Mouse (Mus musculus): Measurements from ENCODE around the gene Camta1. TPM values are rescaled to one million over a fixed set of nuclear protein-coding genes. Genes with fewer than 3 reads are reported as not detected.

The Camta1 gene
- polyA plus RNA-seq, 1 experiment, result 27.1 TPM

DNA sequence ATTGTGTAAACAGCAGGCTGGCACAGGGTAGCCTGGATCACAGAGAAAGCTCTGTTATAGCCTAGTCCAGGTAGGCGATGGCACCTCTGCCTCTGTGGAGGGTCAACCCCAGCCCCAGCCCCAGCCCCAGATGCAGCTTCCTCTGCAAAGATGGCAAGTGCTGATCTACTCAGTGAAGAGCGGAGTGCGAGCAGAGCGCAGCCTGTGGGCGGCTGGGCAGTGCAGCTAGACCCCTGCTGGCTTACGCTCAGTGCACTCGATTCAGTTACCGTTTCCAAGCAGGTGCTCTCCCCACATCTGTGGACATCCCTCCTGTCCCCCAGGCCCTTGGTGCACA lies 377.7 kb downstream of the Camta1 start:
- Histone ChIP-seq H3K36me3 (ENCODE audit: control insufficient read depth, insufficient read depth, low read length) (no peaks in the 10 kb centered on the region), H3K27me3 (ENCODE audit: control insufficient read depth, insufficient read depth, low read length) (no peaks in the 10 kb centered on the region), H3K4me1 (replicated peaks; ENCODE audit: control insufficient read depth, insufficient read depth, low read length) (no peaks in the 10 kb centered on the region), H3K27ac (ENCODE audit: control insufficient read depth, insufficient read depth, low read length) (no peak overlapping the region), H3K4me3 (ENCODE audit: control insufficient read depth, insufficient read depth, low read length) (no peak overlapping the region)
- 83% methylated on average over 8 of the region's 8 CpGs for WGBS
- TF ChIP-seq CTCF (IDR thresholded peaks at IDR 0.05; ENCODE audit: borderline replicate concordance, control insufficient read depth, extremely low read depth, insufficient read depth, low read length, poor library complexity) (no peak), POLR2A (IDR thresholded peaks at IDR 0.05; ENCODE audit: control insufficient read depth, extremely low read depth, insufficient read depth, low read length, poor library complexity) (no peak)
- no peak for DNase-seq

DNA sequence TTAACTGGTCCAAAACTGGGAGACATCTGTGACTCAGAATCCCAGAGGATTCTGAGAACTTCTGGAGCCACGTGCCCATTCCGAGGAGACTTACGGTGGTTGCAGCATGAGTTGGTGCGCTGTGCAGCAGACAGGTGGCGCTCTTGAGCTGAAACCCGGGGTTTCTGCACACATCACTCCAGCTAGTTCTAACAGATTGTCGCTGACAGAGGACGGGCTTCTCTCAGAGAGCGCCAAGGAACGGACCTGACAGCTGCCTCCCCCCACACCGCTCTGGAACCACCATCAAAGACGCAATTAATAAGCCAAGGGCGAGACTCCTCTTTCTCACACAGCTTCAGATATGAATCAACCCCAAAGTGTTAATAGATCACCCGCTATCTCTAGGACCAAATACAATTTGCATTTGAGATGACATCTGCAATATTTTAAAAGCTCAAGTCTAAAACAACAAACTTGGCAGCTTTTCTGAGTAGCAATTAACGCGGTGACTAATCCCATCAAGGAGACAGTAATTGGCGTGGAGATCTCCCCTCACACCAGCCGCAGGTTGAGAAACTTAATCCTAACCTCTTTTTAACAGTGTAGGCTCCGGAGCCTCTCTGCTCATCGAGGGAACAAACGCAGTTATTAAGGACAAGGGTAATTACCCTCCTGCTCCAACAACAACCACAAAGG lies 378.2 kb downstream of the Camta1 start:
- Histone ChIP-seq H3K4me1 (replicated peaks; ENCODE audit: control insufficient read depth, insufficient read depth, low read length) (no peaks in the 10 kb centered on the region), H3K27ac (ENCODE audit: control insufficient read depth, insufficient read depth, low read length) (no peak overlapping the region), H3K27me3 (ENCODE audit: control insufficient read depth, insufficient read depth, low read length) (no peaks in the 10 kb centered on the region), H3K4me3 (ENCODE audit: control insufficient read depth, insufficient read depth, low read length) (no peak overlapping the region), H3K36me3 (ENCODE audit: control insufficient read depth, insufficient read depth, low read length) (no peaks in the 10 kb centered on the region)
- DNase-seq, result peak; percentile 10
- 32% methylated on average over 21 of the region's 21 CpGs for WGBS
- no peak for TF ChIP-seq CTCF (IDR thresholded peaks at IDR 0.05; ENCODE audit: borderline replicate concordance, control insufficient read depth, extremely low read depth, insufficient read depth, low read length, poor library complexity)
- no peak for TF ChIP-seq POLR2A (IDR thresholded peaks at IDR 0.05; ENCODE audit: control insufficient read depth, extremely low read depth, insufficient read depth, low read length, poor library complexity)

DNA sequence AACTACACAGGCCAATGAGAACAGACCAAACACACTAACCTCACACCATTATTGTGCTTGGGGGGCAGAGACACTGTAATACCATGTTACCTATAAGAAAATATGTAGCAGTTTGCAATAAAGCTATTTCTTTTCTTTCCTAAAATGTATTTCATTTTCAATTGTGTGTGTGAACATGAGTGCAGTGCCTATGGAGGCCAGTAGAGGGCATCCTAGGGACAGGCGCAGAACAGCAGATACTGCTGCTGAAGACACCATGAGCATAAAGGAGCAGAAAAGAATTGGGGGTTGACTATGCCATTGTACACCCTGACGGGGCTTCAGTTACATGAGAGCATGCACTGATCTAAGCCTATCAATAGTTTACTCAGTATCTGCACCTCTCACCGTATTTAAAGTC lies 380.7 kb downstream of the Camta1 start:
- Histone ChIP-seq H3K4me3 (ENCODE audit: control insufficient read depth, insufficient read depth, low read length) (no peak overlapping the region), H3K27me3 (ENCODE audit: control insufficient read depth, insufficient read depth, low read length) (no peaks in the 10 kb centered on the region), H3K36me3 (ENCODE audit: control insufficient read depth, insufficient read depth, low read length) (no peaks in the 10 kb centered on the region), H3K4me1 (replicated peaks; ENCODE audit: control insufficient read depth, insufficient read depth, low read length) (no peaks in the 10 kb centered on the region), H3K27ac (ENCODE audit: control insufficient read depth, insufficient read depth, low read length) (no peak overlapping the region)
- WGBS, result 95% methylated on average over 3 of the region's 3 CpGs
- DNase-seq, result no peak
- TF ChIP-seq POLR2A (IDR thresholded peaks at IDR 0.05; ENCODE audit: control insufficient read depth, extremely low read depth, insufficient read depth, low read length, poor library complexity) (no peak), CTCF (IDR thresholded peaks at IDR 0.05; ENCODE audit: borderline replicate concordance, control insufficient read depth, extremely low read depth, insufficient read depth, low read length, poor library complexity) (no peak)

DNA sequence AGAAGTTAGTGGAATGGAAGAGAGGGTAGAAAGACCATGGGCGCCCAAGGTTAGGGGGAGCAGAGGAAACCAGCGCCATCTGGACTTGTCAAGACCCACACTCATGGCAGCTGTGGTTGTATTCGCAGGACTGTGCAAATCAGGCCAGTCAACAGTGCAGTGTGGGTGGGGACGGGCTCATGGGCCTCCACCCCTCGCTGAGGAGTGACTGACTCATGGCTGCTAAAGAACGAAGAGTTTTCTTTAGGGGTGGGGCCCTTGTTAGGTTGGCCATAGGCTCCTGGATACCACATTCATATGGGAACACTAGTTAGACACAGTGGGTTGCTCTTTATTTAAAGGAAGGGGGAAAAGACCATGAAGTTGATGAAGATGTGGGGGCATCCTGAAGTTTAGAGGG lies 383.7 kb downstream of the Camta1 start:
- WGBS, result 88% methylated on average over 6 of the region's 6 CpGs
- Histone ChIP-seq H3K27ac (ENCODE audit: control insufficient read depth, insufficient read depth, low read length) (no peak overlapping the region), H3K4me1 (replicated peaks; ENCODE audit: control insufficient read depth, insufficient read depth, low read length) (no peaks in the 10 kb centered on the region), H3K27me3 (ENCODE audit: control insufficient read depth, insufficient read depth, low read length) (no peaks in the 10 kb centered on the region), H3K36me3 (ENCODE audit: control insufficient read depth, insufficient read depth, low read length) (no peaks in the 10 kb centered on the region), H3K4me3 (ENCODE audit: control insufficient read depth, insufficient read depth, low read length) (no peak overlapping the region)
- no peak for TF ChIP-seq POLR2A (IDR thresholded peaks at IDR 0.05; ENCODE audit: control insufficient read depth, extremely low read depth, insufficient read depth, low read length, poor library complexity)
- no peak for DNase-seq

DNA sequence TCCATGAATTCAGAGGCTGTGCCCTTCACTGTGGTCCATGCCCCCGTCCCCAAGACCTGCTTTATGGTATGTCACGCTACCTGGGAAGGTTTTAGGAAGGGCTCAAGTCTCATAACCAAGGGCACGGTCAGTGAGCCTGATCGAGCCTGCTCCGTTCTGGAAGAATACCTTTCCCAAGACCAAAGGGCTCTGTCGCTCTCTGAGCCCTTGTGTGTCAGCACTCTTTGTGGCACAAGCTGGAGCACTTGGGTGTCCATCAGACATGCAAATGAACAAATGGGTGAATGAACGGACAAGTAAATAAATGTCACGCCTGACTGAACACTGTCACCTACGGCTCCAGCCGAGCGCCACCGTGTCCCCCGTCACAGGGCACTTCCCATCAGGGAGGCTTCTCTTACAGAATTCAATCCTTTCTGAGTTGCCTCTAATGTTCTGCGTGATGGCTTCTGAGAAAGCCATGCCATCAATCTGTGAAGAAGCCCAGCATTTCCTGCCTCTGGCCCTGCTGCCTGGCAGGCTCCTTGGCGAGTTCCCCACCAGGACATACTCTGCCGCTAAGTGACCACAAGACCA lies 386.7 kb downstream of the Camta1 start:
- DNase-seq, result no peak
- Histone ChIP-seq H3K4me3 (ENCODE audit: control insufficient read depth, insufficient read depth, low read length) (no peak overlapping the region), H3K4me1 (replicated peaks; ENCODE audit: control insufficient read depth, insufficient read depth, low read length) (no peaks in the 10 kb centered on the region), H3K36me3 (ENCODE audit: control insufficient read depth, insufficient read depth, low read length) (no peaks in the 10 kb centered on the region), H3K27me3 (ENCODE audit: control insufficient read depth, insufficient read depth, low read length) (no peaks in the 10 kb centered on the region), H3K27ac (ENCODE audit: control insufficient read depth, insufficient read depth, low read length) (no peak overlapping the region)
- WGBS, result 89% methylated on average over 16 of the region's 16 CpGs
- TF ChIP-seq CTCF (IDR thresholded peaks at IDR 0.05; ENCODE audit: borderline replicate concordance, control insufficient read depth, extremely low read depth, insufficient read depth, low read length, poor library complexity) (no peak), POLR2A (IDR thresholded peaks at IDR 0.05; ENCODE audit: control insufficient read depth, extremely low read depth, insufficient read depth, low read length, poor library complexity) (no peak)

DNA sequence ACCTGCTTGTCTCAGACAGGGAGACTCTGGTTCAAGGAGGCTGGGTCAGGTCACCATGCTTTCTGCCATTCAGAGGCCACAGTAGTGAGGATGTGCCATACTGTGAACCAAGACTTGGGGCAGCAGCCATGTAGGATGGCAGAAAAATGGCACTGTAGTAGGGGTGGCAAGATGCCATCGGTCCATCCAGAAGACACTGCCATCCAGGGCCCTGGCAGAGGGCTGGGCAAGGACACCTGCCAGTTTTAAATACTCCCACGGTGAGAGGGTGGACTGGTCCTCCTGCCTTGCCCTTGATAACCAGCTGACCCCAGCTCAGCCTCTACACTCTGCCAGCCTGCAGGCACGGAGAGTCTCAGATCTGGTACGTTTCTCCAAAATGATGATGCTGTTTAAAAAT lies 389.8 kb downstream of the Camta1 start:
- Histone ChIP-seq H3K27me3 (ENCODE audit: control insufficient read depth, insufficient read depth, low read length) (no peaks in the 10 kb centered on the region), H3K36me3 (ENCODE audit: control insufficient read depth, insufficient read depth, low read length) (no peaks in the 10 kb centered on the region), H3K4me1 (replicated peaks; ENCODE audit: control insufficient read depth, insufficient read depth, low read length) (no peaks in the 10 kb centered on the region), H3K27ac (ENCODE audit: control insufficient read depth, insufficient read depth, low read length) (no peak overlapping the region), H3K4me3 (ENCODE audit: control insufficient read depth, insufficient read depth, low read length) (no peak overlapping the region)
- TF ChIP-seq POLR2A (IDR thresholded peaks at IDR 0.05; ENCODE audit: control insufficient read depth, extremely low read depth, insufficient read depth, low read length, poor library complexity) (no peak), CTCF (IDR thresholded peaks at IDR 0.05; ENCODE audit: borderline replicate concordance, control insufficient read depth, extremely low read depth, insufficient read depth, low read length, poor library complexity) (no peak)
- DNase-seq, result no peak
- 93% methylated on average over 4 of the region's 4 CpGs for WGBS

DNA sequence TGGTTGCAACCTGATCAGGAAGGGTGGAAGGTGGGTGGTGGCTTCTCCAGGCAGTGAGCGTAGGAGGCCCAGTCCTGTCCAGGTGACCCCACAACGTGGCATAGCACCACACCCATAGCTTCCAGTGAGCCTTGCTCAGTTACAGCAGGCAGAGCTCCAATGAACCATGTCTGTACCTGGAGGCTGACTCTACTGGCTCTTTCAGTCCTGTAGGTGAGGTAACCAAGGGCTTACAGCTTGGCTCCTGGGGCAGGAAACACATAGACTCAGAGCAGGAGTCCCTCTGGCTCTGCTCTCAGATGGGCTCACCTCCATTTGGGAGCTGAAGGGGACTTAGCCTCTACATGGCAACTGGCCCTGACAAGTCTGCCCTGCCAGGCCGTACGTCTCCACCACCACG lies 393.3 kb downstream of the Camta1 start:
- no peak overlapping the region for H3K27ac ChIP-seq (ENCODE audit: control insufficient read depth, insufficient read depth, low read length)
- TF ChIP-seq CTCF (IDR thresholded peaks at IDR 0.05; ENCODE audit: borderline replicate concordance, control insufficient read depth, extremely low read depth, insufficient read depth, low read length, poor library complexity) (no peak), POLR2A (IDR thresholded peaks at IDR 0.05; ENCODE audit: control insufficient read depth, extremely low read depth, insufficient read depth, low read length, poor library complexity) (no peak)
- 91% methylated on average over 5 of the region's 5 CpGs for WGBS
- H3K36me3 ChIP-seq (ENCODE audit: control insufficient read depth, insufficient read depth, low read length), result no peaks in the 10 kb centered on the region
- H3K27me3 ChIP-seq (ENCODE audit: control insufficient read depth, insufficient read depth, low read length), result no peaks in the 10 kb centered on the region
- H3K4me3 ChIP-seq (ENCODE audit: control insufficient read depth, insufficient read depth, low read length), result no peak overlapping the region
- no peaks in the 10 kb centered on the region for H3K4me1 ChIP-seq (replicated peaks; ENCODE audit: control insufficient read depth, insufficient read depth, low read length)
- no peak for DNase-seq
